Mouse (Mus musculus) midbrain, postnatal 0 days (tissue): ENCODE measurements around the gene Prn. TPM values are rescaled to one million over a fixed set of nuclear protein-coding genes. Genes with fewer than 3 reads are reported as not detected.

ENCODE experiments used
- ATAC-seq: fragments of 200-750 bp; cut with Nextera tagmentation; 2 replicates; pipeline ENCODE4 v1.8.0; 2017; ENCODE audit warnings: moderate number of reproducible peaks, mild to moderate bottlenecking, moderate TSS enrichment, moderate library complexity; ENCODE audit not compliant: low FRiP score
- DNase-seq: peaks from one replicate; pipeline ENCODE4 v3.0.0-alpha.2; 2015; ENCODE audit warnings: low spot score
- H3K27ac ChIP-seq: fragments of 300-500 bp; sonication (generic); 2 replicates; pipeline ENCODE4 v1.5.1; 2014; ENCODE audit warnings: low read depth, mild to moderate bottlenecking, low read length, mixed read lengths
- H3K27me3 ChIP-seq: fragments of 300-500 bp; sonication (generic); 2 replicates; pipeline ENCODE4 v1.6.1; 2014; ENCODE audit warnings: low read length, control low read depth, mixed read lengths; ENCODE audit not compliant: insufficient read depth
- H3K36me3 ChIP-seq: fragments of 300-500 bp; sonication (generic); 2 replicates; pipeline ENCODE4 v1.6.1; 2014; ENCODE audit warnings: low read length, control low read depth, mixed read lengths; ENCODE audit not compliant: insufficient read depth
- H3K4me1 ChIP-seq: fragments of 300-500 bp; sonication (generic); 2 replicates; pipeline ENCODE4 v1.6.1; 2014; ENCODE audit warnings: mild to moderate bottlenecking, control low read depth, antibody characterized with exemption, low read length, mixed read lengths; ENCODE audit not compliant: insufficient read depth
- H3K4me2 ChIP-seq: fragments of 300-500 bp; sonication (generic); 2 replicates; pipeline ENCODE4 v1.6.1; 2014; ENCODE audit warnings: low read depth, mild to moderate bottlenecking, low read length, mixed read lengths; ENCODE audit not compliant: poor library complexity, severe bottlenecking
- H3K4me3 ChIP-seq: fragments of 300-500 bp; sonication (generic); 2 replicates; pipeline ENCODE4 v1.5.1; 2014; ENCODE audit warnings: low read depth, mild to moderate bottlenecking, low read length, moderate library complexity
- H3K9ac ChIP-seq: fragments of 300-500 bp; sonication (generic); replicated peaks from 2 replicates; pipeline ENCODE4 v1.6.1; 2014; ENCODE audit warnings: mild to moderate bottlenecking, low read length, moderate library complexity, mixed read lengths; ENCODE audit not compliant: poor library complexity, severe bottlenecking
- H3K9me3 ChIP-seq: fragments of 300-500 bp; sonication (generic); 2 replicates; pipeline ENCODE4 v1.6.1; 2016; ENCODE audit warnings: low read length, control low read depth
- CTCF ChIP-seq: IDR thresholded peaks from 2 replicates; pipeline ENCODE4 v1.5.1; 2016; ENCODE audit warnings: antibody characterized with exemption, mild to moderate bottlenecking
- WGBS: fragments of 180-500 bp; shearing (Covaris S2); extraction: QIAGEN DNeasy Blood & Tissue Kit; methylation state at CpG from one replicate; pipeline ENCODE4 v1.1.7; 2014; 5-methylcytosine and 5-hydroxymethylcytosine counted together
- polyA plus RNA-seq: library from polyadenylated mRNA; unstranded; fragments of >200 nt; fragmentation: Nextera tagmentation; extraction: Ambion mirVana; gene quantifications from 2 replicates; pipeline ENCODE4 v1.2.1, GENCODE M21; 2015
- total RNA-seq: library from RNA; depleted of rRNA; stranded (reverse); fragments of >200 nt; gene quantifications from 2 replicates; pipeline ENCODE4 v1.2.3, GENCODE M21; 2014

The Prn gene
- total and polyA plus RNA-seq, 2 experiments from 2014 or later, result not detected

DNA sequence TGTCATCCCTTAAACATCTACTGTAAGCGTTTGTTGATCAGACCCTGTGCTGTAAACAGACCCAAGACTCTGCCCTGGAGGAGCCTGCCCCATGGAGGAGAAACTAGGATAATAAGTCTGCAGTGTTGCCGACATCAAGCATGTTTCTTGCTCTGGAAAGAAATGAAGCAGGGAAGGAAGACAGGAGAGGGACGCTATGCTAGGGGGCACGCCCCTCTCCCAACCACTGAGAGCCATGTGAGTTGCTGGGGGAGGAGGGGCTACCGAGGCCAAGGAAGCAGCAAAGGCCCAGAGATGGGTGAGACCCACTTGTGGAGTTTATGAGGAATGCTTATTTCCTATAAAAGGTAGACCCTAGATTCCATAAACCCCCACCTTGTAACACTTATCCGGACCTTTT, 23.3 kb downstream of the Prn start:
- DNase-seq (no peak), ATAC-seq (no peak; the same call in 1 of the 2 replicates)
- WGBS, result 30% methylated on average over 6 of the region's 6 CpGs
- Histone ChIP-seq H3K27ac (peak overlapping the region; percentile 62), H3K4me3 (no peak overlapping the region), H3K36me3 (peaks cover 20% of the 10 kb centered on the region), H3K27me3 (no peaks in the 10 kb centered on the region), H3K9me3 (no peaks in the 10 kb centered on the region), H3K9ac (no peak overlapping the region), H3K4me1 (no peaks in the 10 kb centered on the region; the same call in 1 of the 2 replicates), H3K4me2 (no peak overlapping the region)
- no peak for TF ChIP-seq CTCF

DNA sequence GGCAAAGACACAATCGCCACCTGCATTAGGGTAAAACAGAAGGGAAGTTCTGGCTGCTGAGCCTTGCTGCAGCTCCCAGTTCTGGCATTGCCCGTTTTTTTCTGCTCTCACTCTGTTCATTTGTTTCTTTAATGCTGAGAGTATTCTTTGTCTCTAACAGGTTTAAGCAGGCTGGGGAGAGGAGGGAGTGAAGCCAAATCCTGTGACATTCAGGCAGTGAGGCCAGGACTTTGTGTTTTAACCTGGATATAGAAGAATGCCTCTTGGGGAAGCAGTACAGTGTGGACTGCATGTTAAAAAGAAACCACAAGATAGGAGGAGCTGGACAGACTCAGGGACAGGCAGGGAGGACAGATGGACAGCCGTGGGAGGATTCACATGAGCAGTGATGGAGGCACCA, 23.8 kb downstream of the Prn start:
- no peaks in the 10 kb centered on the region for H3K27me3 ChIP-seq
- TF ChIP-seq CTCF, result no peak
- H3K36me3 ChIP-seq, result peaks cover 22% of the 10 kb centered on the region
- H3K4me2 ChIP-seq, result no peak overlapping the region
- peak; percentile 67 for ATAC-seq
- no peaks in the 10 kb centered on the region; the same call in 1 of the 2 replicates for H3K4me1 ChIP-seq
- 47% methylated on average over 3 of the region's 3 CpGs for WGBS
- H3K9ac ChIP-seq, result no peak overlapping the region
- peak overlapping the region; percentile 62 for H3K27ac ChIP-seq
- H3K9me3 ChIP-seq, result no peaks in the 10 kb centered on the region
- H3K4me3 ChIP-seq, result no peak overlapping the region
- DNase-seq, result peak; percentile 32

DNA sequence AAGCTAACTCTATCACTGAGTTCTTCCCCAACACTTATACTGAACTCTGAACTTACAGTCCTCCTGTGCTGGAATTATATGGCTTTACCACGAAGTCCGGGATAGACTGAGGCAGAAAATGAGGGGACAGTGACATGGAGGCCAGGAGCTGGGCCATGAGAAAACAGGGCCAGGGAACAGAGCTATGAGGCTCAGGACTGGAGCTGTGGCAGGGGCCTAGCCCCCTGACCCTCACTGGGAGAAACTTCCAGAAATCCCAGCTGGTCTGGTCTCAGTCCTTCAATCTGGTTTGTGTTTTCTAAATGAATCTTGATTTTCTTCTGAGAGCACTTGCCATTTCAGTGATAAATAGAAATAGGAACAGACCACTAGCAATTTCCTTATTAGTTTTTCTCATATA, 24.5 kb downstream of the Prn start:
- Histone ChIP-seq H3K9ac (no peak overlapping the region), H3K4me2 (no peak overlapping the region), H3K36me3 (peaks cover 22% of the 10 kb centered on the region), H3K27ac (0 out of 2 replicates have a peak overlapping the region, but pooled peaks have one; percentile 38), H3K4me3 (no peak overlapping the region), H3K9me3 (no peaks in the 10 kb centered on the region), H3K27me3 (no peaks in the 10 kb centered on the region), H3K4me1 (no peaks in the 10 kb centered on the region; the same call in 1 of the 2 replicates)
- DNase-seq (no peak), ATAC-seq (no peak)
- no peak for TF ChIP-seq CTCF
- 95% methylated on average over 2 of the region's 2 CpGs for WGBS

DNA sequence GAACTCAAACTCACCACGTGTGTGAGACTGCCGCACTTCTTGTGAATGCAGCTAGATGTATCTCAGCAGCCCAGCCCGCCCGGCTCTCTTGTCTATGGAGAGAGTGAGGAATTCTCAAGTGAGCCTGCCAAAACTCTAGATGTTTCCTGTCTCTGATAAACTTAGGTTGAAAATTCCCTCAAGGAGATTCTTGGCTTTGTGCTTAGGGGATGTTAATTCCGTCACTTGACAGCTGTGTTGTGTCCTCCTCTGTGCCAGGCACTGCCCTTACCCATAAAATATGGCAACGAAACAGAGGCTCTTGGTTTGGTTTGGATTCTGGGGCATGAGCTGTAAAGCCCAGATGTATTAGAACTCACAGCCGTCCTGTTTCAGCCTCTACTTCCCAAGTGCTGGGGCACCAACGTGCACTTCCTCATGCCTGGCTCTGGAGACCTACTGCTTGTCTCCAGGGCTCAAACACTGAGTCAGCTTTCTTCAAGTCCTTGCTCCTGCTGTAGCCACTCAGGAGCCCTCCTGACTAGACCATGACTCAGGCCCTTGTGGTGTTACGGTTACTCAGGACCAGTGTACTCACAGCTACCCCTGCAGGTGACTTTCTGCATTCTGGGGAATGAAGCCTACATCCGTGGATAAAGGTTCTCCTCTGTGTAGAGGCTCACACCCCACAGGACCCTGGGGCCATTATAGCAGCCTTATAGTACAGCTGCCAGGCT, 25.8 kb downstream of the Prn start:
- Histone ChIP-seq H3K4me2 (no peak overlapping the region), H3K4me1 (no peaks in the 10 kb centered on the region; the same call in 1 of the 2 replicates), H3K36me3 (peaks cover 22% of the 10 kb centered on the region), H3K27ac (no peak overlapping the region), H3K9ac (no peak overlapping the region), H3K9me3 (no peaks in the 10 kb centered on the region), H3K27me3 (no peaks in the 10 kb centered on the region), H3K4me3 (no peak overlapping the region)
- DNase-seq (peak; percentile 19), ATAC-seq (no peak)
- TF ChIP-seq CTCF, result peak; percentile 53
- 83% methylated on average over 10 of the region's 10 CpGs for WGBS

DNA sequence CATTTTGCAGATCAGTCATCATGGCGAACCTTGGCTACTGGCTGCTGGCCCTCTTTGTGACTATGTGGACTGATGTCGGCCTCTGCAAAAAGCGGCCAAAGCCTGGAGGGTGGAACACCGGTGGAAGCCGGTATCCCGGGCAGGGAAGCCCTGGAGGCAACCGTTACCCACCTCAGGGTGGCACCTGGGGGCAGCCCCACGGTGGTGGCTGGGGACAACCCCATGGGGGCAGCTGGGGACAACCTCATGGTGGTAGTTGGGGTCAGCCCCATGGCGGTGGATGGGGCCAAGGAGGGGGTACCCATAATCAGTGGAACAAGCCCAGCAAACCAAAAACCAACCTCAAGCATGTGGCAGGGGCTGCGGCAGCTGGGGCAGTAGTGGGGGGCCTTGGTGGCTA, 26.7 kb downstream of the Prn start:
- no peaks in the 10 kb centered on the region; the same call in 1 of the 2 replicates for H3K4me1 ChIP-seq
- WGBS, result 97% methylated on average over 10 of the region's 10 CpGs
- no peak overlapping the region for H3K27ac ChIP-seq
- peaks cover 22% of the 10 kb centered on the region for H3K36me3 ChIP-seq
- H3K9ac ChIP-seq, result no peak overlapping the region
- DNase-seq (no peak), ATAC-seq (no peak)
- no peak for TF ChIP-seq CTCF
- H3K9me3 ChIP-seq, result no peaks in the 10 kb centered on the region
- no peak overlapping the region for H3K4me2 ChIP-seq
- H3K27me3 ChIP-seq, result no peaks in the 10 kb centered on the region
- H3K4me3 ChIP-seq, result no peak overlapping the region

DNA sequence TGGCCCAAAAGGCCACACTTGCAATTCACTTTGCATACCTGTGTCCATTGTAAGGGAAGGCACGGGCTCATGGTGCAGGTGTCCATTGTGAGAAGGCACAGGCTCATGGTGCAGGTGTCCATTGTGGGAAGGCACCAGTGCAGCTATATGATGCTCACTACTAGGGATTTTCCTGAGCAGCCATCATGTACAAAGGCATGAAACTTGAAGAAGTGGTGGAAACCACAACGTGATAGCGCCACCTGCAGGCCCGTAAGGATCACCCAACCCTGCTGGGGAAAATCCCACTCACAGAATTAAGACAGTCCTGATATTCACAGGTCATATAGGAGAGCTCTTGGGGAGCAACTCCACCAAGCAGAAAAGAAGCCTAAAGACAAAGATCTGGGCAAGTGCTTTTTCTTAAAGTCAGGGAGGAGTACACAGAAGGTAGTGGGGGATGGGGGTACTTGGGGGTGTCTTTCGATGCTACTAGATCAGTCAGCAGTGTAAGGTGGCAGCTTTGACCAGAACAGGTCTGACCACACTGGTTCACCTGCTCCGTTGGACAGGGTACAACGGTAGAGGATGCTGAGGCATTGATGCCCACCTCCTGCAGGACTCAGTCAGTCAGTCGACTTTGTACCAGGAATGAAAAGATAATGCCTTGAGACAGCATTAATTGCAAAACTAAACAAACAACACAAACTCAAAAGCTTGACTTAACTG, 29.8 kb downstream of the Prn start:
- peak; percentile 21; the same call in 1 of the 2 replicates for ATAC-seq
- H3K9me3 ChIP-seq, result no peaks in the 10 kb centered on the region
- H3K4me2 ChIP-seq, result no peak overlapping the region
- 36% methylated on average over 8 of the region's 8 CpGs for WGBS
- H3K4me1 ChIP-seq, result no peaks in the 10 kb centered on the region
- TF ChIP-seq CTCF, result peak; percentile 81
- H3K27ac ChIP-seq, result no peak overlapping the region
- peaks cover 19% of the 10 kb centered on the region for H3K36me3 ChIP-seq
- H3K9ac ChIP-seq, result no peak overlapping the region
- peak; percentile 68 for DNase-seq
- H3K4me3 ChIP-seq, result no peak overlapping the region
- H3K27me3 ChIP-seq, result no peaks in the 10 kb centered on the region
